Mouse (Mus musculus) embryonic fibroblast, embryonic 13.5 days (primary cell): Measurements from ENCODE around the gene Cadps. TPM values are rescaled to one million over a fixed set of nuclear protein-coding genes. Genes with fewer than 3 reads are reported as not detected.

Experiments used
- H3K27ac ChIP-seq: 2 replicates; pipeline ENCODE4 v1.5.1; 2012; ENCODE audit warnings: low read length, control low read depth, inconsistent platforms; ENCODE audit not compliant: insufficient read depth
- H3K4me1 ChIP-seq: 2 replicates; pipeline ENCODE4 v1.6.1; 2011; ENCODE audit warnings: low read length; ENCODE audit not compliant: control insufficient read depth, insufficient read depth
- H3K4me3 ChIP-seq: 2 replicates; pipeline ENCODE4 v1.5.1; 2011; ENCODE audit warnings: mild to moderate bottlenecking, control low read depth, low read length; ENCODE audit not compliant: insufficient read depth
- CTCF ChIP-seq: IDR thresholded peaks from 2 replicates; pipeline ENCODE4 v1.5.1; 2011; ENCODE audit warnings: mild to moderate bottlenecking, control low read depth, low read length, moderate library complexity, borderline replicate concordance; ENCODE audit not compliant: insufficient read depth
- POLR2A ChIP-seq: IDR thresholded peaks from 2 replicates; pipeline ENCODE4 v1.6.1; 2011; ENCODE audit warnings: low read depth, mild to moderate bottlenecking, control low read depth, low read length, moderate library complexity
- polyA plus RNA-seq: library from polyadenylated mRNA; stranded (reverse); fragments of >200 nt; gene quantifications from 2 replicates; pipeline ENCODE4 v1.2.4, GENCODE M21; 2011; ENCODE audit warnings: low read depth; ENCODE audit not compliant: missing spikeins, insufficient read length

Gene Cadps
- polyA plus RNA-seq, 1 experiment: 0.49 TPM

DNA sequence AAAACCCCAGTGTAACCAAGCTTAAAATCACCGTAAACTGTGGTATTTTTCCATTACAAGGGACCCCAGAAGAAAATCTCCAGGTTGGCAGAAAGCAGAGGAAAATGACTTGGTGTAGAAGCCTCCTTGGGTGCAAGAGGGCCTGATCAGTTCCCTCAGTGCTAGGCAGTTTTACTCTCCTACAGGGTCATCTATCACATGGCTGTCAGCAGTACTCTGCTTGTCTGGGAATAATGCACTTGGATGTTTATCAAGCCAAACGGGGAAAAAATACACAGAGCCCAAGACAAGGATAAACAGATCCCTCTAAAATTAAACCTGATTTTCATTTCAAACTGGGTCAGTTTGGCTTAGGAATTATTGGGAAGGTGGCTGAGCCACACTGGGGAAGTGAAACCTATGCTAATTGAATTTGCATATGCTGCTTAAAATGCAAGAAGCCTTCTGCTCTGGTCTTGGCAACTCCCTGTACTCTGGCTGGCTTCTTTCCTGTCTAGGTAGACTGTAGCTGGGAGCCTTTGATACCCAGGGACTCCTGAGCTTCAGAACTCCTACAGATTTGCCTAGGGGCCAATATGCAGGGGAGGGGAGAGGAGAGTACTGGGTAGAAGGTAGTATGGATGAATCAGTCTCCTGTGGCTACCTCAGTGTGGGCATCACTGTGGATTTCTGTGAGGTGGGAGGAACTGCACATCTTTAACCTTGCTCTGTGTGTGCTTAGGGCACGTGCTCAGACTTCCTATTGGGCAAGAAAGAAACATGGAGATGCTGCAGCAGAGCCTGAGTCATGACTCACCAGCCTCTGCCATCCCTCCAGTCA lies 141.8 kb downstream of the Cadps start:
- TF ChIP-seq POLR2A (no peak), CTCF (no peak)
- Histone ChIP-seq H3K27ac (no peak overlapping the region), H3K4me3 (no peak overlapping the region), H3K4me1 (no peaks in the 10 kb centered on the region)

DNA sequence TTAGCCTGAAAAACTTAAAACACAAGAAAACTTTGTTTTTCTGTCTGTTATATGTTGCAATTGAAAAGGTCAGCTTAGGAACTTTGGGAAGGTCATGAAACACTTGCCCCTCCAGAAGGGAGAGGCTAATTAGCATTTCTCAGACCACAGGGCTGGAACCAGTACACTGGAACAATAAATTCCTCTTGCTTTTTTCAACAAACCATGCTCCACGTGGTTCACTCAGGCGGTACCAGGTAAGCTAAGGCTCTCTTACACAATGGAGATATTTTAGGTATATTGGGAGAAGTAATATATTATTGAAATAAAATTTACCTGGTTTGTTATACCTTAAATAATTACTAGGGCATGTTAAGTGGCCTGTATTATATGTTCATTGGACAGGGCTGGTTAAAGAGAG lies 161.4 kb downstream of the Cadps start:
- Histone ChIP-seq H3K27ac (no peak overlapping the region), H3K4me1 (no peaks in the 10 kb centered on the region), H3K4me3 (no peak overlapping the region)
- TF ChIP-seq POLR2A (no peak), CTCF (no peak)

DNA sequence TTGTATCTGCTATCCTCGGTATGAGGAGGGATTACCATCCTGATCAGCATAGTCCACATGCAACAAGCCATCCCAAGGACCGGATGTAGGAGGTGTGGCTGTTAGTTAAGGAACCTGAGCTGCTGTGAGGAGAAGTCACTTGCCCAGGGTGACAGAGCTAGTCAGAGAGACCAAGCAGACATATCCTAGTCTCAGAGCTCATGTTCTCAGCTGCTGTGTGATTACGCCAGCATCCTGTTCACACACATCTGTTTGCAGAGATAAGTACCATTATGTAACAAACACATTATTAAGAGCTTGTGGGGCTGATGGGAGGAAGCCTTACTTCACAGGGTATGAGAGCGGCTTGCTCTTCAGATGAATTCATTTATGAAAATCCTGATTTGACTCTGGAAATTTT lies 165.5 kb downstream of the Cadps start:
- H3K4me1 ChIP-seq: no peaks in the 10 kb centered on the region
- H3K4me3 ChIP-seq: no peak overlapping the region
- TF ChIP-seq CTCF: no peak
- H3K27ac ChIP-seq: no peak overlapping the region

DNA sequence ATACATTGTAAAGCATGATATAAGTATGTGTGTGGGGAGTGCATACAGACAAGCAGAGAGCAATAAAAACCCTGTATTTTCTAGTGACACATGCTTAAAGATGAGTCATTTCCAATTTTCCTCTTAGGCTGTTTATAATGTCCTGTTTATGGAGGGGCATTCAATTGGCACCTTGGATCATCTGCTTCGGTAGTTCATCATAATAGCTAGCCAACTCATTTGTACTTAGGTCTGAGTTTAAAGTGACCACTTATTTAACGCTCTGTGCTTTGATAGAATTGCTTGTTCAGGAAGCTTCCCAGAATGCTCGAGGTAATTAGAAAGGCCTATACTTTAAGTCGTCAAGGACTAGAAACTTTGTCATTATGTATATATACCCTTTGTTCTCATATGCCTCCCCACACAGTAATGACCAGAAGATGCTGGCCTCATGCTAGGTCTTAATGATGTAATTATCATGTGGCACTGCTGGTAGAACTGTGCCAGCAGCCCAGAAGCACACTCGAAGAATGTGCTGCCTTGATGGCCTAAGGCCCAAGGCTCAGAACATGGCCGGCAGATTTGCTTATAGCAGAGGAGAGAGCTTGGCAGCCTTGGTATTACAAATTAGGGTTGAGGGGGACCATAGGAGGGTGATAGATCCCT lies 179.9 kb downstream of the Cadps start:
- TF ChIP-seq CTCF (no peak), POLR2A (no peak)
- Histone ChIP-seq H3K27ac (no peak overlapping the region), H3K4me3 (no peak overlapping the region), H3K4me1 (no peaks in the 10 kb centered on the region)

DNA sequence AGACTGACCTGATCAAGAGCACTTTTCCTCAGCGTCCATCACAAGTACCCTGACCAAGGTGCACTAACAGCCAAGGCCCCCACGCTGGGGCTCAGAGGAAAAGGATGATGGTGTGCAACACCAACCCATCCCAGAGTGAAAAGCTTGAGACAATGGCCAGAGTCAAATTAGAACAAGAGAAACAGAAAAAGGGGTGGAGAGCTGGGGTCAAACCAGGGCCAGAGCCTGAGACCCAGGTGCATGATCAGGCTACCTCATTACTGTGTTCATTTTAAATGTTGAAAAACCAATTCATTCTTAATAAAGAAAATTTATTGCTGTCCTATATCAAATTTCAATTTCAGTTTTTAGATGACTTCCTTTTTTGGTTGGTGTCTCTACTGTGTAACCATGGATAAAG lies 184.1 kb downstream of the Cadps start:
- Histone ChIP-seq H3K4me3 (no peak overlapping the region), H3K27ac (no peak overlapping the region), H3K4me1 (no peaks in the 10 kb centered on the region)
- no peak for TF ChIP-seq POLR2A
- TF ChIP-seq CTCF: no peak

DNA sequence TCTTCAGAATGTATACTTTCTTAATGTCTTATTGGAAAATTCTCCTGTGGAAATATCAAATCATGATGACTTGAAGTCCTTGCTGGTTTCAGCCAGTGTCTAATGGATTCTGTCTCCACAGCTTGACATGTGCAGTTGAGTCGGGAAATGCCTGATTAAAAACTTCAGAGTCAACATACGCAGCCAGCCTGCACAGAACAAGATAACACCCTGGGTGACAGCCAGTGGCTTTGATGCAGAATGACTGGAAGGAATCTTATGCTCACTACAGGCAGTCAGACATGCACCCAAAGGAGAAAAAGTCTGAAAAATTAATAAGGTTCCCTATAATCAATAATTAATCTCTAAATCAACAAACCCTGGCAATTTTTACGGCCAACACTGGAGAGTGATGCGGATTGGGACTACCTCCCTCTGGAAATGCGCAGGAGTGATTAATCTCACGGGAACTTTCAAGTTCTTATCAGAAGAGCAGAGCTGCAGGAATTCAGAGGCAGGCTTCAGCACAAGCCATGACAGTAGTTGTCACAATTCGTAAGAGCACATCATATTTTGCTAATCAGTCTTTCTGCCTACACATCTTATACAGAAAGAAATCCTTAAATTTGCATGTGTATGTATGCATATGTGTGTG lies 185.6 kb downstream of the Cadps start:
- no peaks in the 10 kb centered on the region for H3K4me1 ChIP-seq
- no peak overlapping the region for H3K27ac ChIP-seq
- TF ChIP-seq POLR2A (no peak), CTCF (no peak)
- H3K4me3 ChIP-seq: no peak overlapping the region

DNA sequence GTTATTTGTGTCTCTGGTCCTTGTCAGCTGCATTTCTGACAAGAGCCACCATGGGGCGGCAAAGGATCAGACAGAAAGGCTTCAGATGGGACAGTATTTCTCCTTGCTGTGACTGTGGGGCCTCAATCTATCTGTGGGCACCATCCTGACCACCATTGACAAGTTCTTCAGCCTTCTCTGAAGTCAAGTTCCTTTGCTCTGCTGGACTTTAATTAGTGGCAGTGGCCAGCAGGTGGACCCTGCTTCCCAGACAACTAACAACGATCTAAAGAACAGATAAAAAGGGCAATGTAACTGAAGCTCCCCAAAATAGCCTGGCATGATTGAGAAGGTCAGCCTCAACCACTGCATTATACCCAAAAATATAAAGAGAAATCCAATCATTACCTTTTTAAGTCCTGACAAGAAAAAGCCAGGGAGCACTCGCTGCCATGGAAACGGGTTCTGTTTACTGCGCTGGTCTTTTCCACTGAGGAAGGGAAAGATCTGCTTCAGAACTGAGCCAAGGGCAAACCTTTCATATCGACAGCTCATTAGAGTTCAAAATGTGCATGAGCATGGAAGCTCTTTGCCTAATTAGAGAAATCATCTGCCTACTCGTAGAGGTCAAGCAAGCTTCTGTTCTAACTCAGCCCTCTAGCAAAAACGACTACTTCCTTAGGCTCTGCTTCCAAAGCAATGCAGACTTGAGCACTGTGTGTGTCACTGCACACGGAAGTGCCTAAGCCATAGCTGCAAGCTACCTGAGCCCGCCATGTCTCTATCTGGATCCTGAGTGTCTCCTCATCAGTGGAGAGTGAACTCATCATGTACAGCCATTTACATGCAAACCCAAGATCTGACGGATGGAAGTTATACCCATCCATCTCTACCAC lies 198.4 kb downstream of the Cadps start:
- Histone ChIP-seq H3K27ac (no peak overlapping the region), H3K4me3 (no peak overlapping the region), H3K4me1 (no peaks in the 10 kb centered on the region)
- TF ChIP-seq CTCF: no peak
- TF ChIP-seq POLR2A: no peak

DNA sequence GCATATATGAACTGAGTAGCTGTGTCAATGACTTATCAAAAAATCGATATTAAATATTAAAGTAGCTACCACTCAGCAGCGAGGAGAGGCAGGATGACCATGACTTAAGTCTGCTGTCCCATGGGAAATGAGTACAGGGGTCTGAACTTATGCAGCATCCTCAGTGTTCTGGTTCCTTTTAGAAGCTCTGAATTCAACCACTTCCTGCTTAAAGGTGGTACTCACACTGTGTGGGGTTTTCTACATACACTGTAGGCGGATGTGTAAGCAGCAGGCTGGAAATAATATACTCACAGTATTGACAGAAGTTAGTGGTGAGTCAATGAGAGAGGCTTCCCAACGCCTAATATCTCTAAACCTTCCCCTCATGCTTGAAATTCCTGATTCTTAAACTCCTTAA lies 215.9 kb downstream of the Cadps start:
- Histone ChIP-seq H3K27ac (no peak overlapping the region), H3K4me1 (no peaks in the 10 kb centered on the region), H3K4me3 (no peak overlapping the region)
- TF ChIP-seq POLR2A (no peak), CTCF (no peak)

DNA sequence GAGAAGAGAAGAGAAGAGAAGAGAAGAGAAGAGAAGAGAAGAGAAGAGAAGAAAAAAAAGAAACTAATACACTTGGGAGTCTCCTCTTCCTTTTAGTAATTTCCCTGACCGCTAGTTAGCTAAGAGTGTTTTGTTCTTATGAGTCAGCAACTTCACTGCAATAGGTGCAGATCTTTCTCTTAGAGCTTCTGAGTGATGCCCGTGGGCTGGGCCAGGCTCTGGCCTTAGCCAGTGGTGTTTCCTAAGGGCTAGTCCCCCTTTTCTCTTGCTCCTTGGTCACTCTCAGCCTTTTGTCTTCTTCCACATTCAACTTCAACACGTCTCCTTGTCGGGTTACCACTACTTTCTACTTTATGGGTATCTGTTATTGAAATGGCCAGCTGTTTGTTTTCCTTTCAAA lies 216.7 kb downstream of the Cadps start:
- no peaks in the 10 kb centered on the region for H3K4me1 ChIP-seq
- H3K4me3 ChIP-seq: no peak overlapping the region
- TF ChIP-seq CTCF: no peak
- TF ChIP-seq POLR2A: no peak
- H3K27ac ChIP-seq: no peak overlapping the region

DNA sequence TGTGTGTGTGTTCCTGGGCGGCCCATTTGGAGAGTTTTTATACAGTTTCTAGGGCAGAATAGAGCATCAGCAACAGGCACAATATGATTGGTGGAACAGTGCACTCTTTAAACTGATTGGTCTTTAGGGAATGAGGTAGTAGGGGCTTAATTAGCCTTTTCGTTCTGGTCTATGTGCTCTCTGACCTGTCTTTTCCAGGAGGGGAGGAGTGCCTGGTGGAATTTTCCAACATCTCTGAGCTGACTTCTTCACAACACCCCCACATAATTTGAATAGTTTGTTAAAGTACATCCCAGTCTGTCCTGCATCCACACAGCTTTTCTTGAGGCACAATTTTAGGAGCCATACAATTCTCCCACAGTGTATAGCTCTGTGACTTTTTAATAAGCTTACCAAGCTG lies 220.8 kb downstream of the Cadps start:
- no peak for TF ChIP-seq CTCF
- TF ChIP-seq POLR2A: no peak
- Histone ChIP-seq H3K4me1 (no peaks in the 10 kb centered on the region), H3K4me3 (no peak overlapping the region), H3K27ac (no peak overlapping the region)
